Mouse (Mus musculus): ENCODE data around the gene Slc37a3. TPM values are rescaled to one million over a fixed set of nuclear protein-coding genes. Genes with fewer than 3 reads are reported as not detected.
A peak's percentile ranks its signal among the peaks of the same experiment; 100 is the strongest.

The Slc37a3 gene
- polyA plus RNA-seq, 1 experiment = 11.0 TPM

DNA sequence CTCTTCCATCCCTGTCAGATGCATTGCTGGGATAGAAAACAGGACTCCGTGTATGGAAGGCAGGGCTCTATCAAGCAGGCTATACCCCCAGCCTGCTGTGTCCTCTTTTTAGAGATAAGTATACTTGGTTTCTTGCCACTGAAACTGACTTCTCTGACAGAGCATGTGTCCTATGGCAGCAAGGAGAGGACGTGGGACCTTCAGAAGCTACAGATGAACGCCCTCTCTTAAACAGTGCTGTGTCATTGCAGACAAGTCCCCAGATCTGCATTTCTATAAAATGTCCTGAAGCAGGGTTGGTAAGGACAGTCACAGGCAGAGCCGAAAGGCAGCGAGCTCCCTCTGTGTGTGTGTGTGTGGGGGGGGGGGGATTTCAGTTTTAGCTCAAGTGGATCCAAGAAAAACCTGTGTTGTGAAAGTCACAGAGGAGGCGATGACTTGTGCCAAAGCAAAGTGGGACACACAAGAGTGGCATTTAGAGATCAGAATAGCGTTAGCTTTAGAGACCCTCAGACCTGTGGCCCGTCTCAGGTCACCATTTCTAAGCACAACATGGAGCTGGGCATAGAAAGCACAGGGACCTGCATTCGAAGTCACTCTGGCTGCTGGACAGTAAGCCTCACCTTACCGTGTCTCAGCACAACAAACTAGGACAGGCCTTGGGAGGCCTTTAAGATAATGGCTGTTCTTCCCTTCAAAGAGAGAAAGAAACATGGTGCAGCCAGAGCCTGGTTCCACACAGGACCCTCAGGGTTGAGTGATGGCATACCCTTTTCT lies 59.4 kb downstream of the Slc37a3 start:
- H3K4me1 ChIP-seq (ENCODE audit: control insufficient read depth, insufficient read depth, insufficient read length, low read length) = peaks cover 5% of the 10 kb centered on the region; the same call in 1 of the 2 replicates
- H3K27ac ChIP-seq (replicated peaks; ENCODE audit: low read depth, low read length) = no peak overlapping the region
- H3K4me3 ChIP-seq (ENCODE audit: insufficient read depth, low read depth, low read length) = no peak overlapping the region

DNA sequence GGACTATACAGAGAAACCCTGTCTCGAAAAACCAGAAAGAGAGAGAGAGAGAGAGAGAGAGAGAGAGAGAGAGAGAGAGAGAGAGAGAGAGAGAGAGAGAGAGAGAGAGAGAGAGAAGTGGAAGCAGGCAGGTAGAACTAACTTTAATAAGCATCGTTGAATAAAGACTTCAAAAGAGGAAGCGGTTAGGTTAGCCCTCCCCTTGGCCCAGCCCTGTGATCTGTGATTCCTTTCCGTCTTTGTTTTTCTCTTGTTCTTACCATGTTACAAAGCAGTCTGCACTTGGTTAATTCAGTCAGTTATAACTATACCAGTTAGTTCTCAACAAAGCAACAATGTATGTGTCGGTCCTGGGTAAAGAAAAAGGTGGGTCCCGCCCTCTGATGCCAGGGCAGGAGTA lies 61.4 kb downstream of the Slc37a3 start:
- peaks cover 5% of the 10 kb centered on the region; the same call in 1 of the 2 replicates for H3K4me1 ChIP-seq (ENCODE audit: control insufficient read depth, insufficient read depth, insufficient read length, low read length)
- H3K4me3 ChIP-seq (ENCODE audit: insufficient read depth, low read depth, low read length) = no peak overlapping the region
- H3K27ac ChIP-seq (replicated peaks; ENCODE audit: low read depth, low read length) = no peak overlapping the region

- H3K27ac ChIP-seq (replicated peaks; ENCODE audit: low read depth, low read length) = no peak overlapping the region
- H3K4me1 ChIP-seq (ENCODE audit: control insufficient read depth, insufficient read depth, insufficient read length, low read length) = no peaks in the 10 kb centered on the region
- no peak overlapping the region for H3K4me3 ChIP-seq (ENCODE audit: insufficient read depth, low read depth, low read length)
These were observed 63.0 kb downstream of the Slc37a3 start for GRCm38 (mm10) chr6:39314461-39314860.

DNA sequence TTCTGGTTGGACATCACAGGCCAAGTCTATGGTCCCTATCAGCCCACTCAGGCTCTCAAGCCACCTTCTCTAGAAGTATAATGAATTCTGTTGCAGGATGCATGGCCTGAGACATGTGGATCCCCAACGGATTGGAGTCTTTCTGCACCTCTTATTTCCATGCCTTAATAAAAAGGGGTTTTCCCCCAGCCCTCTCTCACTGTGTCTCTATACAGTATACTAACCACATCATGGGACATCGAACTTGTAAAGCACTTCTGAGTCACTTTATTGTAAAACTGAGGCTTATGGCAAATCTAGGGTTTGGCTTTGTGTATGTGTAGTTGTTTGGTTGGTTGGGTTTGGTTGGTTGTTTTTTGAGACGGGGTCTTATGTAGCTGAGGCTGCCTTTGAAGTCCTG lies 65.7 kb downstream of the Slc37a3 start:
- H3K4me1 ChIP-seq (ENCODE audit: control insufficient read depth, insufficient read depth, insufficient read length, low read length) = no peaks in the 10 kb centered on the region
- H3K27ac ChIP-seq (replicated peaks; ENCODE audit: low read depth, low read length) = no peak overlapping the region
- H3K4me3 ChIP-seq (ENCODE audit: insufficient read depth, low read depth, low read length) = no peak overlapping the region

- Histone ChIP-seq H3K27ac (replicated peaks; ENCODE audit: low read depth, low read length) (no peak overlapping the region), H3K4me3 (ENCODE audit: insufficient read depth, low read depth, low read length) (no peak overlapping the region), H3K4me1 (ENCODE audit: control insufficient read depth, insufficient read depth, insufficient read length, low read length) (no peaks in the 10 kb centered on the region)
These were observed 73.1 kb downstream of the Slc37a3 start for GRCm38 (mm10) chr6:39304371-39304874.

DNA sequence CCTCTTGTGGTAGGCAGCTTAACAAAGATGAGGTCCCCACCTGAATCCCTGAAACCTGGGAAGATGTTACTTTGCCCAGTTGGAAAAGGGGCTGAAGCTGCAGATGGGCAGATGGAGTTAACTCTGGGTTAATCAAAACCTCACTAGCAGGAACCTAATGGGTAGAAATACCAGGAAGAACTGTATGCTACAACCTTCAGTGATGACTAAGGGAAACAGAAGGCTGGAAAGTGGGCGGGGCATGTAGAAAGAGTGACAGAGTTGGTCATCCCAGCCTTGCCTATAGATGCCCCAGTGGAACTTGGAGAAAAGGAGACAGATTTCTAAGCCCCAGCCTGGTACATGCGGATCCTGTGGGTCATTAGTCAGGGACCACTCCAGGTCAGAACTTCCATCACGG lies 76.0 kb downstream of the Slc37a3 start:
- H3K27ac ChIP-seq (replicated peaks; ENCODE audit: low read depth, low read length) = no peak overlapping the region

GRCm38 (mm10) chr6:39297079-39297478 lies 80.4 kb downstream of the Slc37a3 start:
- Histone ChIP-seq H3K27ac (replicated peaks; ENCODE audit: low read depth, low read length) (no peak overlapping the region), H3K4me1 (ENCODE audit: control insufficient read depth, insufficient read depth, insufficient read length, low read length) (peaks cover 5% of the 10 kb centered on the region; the same call in 1 of the 2 replicates), H3K4me3 (ENCODE audit: insufficient read depth, low read depth, low read length) (no peak overlapping the region)

More for the DNA sequence above, 76.0 kb downstream of the Slc37a3 start:
- Histone ChIP-seq H3K4me1 (ENCODE audit: control insufficient read depth, insufficient read depth, insufficient read length, low read length) (no peaks in the 10 kb centered on the region), H3K4me3 (ENCODE audit: insufficient read depth, low read depth, low read length) (no peak overlapping the region)

GRCm38 (mm10) chr6:39296474-39296873 lies 81.0 kb downstream of the Slc37a3 start:
- Histone ChIP-seq H3K4me1 (ENCODE audit: control insufficient read depth, insufficient read depth, insufficient read length, low read length) (peaks cover 5% of the 10 kb centered on the region; the same call in 1 of the 2 replicates), H3K4me3 (ENCODE audit: insufficient read depth, low read depth, low read length) (no peak overlapping the region), H3K27ac (replicated peaks; ENCODE audit: low read depth, low read length) (no peak overlapping the region)

DNA sequence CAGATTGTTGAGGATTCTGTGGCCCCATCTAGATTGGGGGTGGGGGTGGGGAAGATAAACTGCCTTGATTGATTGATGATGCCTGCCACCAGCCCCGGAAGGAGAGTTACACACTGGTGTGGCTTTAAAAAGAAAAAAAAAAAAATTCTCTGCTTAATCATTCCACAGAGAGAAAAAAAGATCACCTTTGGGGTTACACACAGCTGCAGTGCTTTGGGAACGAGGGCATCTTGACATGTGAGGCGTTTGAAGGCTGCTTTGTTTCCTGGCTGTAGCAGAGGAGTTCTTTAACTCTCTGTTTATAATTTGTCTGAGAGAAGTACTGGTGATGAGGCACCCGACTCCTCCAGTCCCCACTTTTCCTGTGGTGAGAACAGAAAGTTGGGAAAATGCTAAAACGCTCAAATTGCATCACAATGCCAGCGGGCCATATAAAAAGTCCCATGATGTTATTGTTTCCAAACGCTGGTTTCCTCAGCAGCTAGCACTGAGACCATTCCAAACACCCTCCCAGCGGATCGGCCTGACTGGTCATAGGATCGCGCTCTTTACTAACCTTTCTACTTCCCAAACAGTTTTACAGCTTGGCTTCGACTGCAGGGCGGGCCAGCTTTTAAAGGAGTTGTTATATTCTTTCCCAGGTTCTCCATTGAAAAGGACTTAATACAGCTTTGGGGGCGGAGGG lies 81.6 kb downstream of the Slc37a3 start:
- Histone ChIP-seq H3K27ac (replicated peaks; ENCODE audit: low read depth, low read length) (0 out of 2 replicates have a peak overlapping the region, but pooled peaks have one; percentile 14), H3K4me3 (ENCODE audit: insufficient read depth, low read depth, low read length) (0 out of 2 replicates have a peak overlapping the region, but pooled peaks have one; percentile 8), H3K4me1 (ENCODE audit: control insufficient read depth, insufficient read depth, insufficient read length, low read length) (peaks cover 5% of the 10 kb centered on the region; the same call in 1 of the 2 replicates)

DNA sequence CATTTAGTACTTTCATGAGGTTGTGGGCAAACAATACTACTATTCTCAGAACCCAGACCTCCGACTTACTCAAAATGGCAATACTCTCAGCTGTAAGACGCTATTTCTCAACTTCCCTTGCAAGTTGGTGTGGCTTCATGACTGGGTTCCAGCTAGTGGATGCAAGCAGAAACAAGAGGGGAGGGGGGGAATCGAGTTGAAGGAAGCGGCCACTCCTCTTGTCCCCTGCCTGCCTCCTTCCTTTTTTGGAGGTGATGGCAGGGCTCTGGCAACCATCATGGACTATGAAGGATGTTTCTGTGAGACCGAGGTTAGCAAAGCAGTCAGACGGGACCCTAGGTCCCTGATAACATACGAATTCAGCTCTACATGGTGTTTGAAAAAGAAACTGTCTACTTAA lies 87.8 kb downstream of the Slc37a3 start:
- Histone ChIP-seq H3K4me1 (ENCODE audit: control insufficient read depth, insufficient read depth, insufficient read length, low read length) (peaks cover 12% of the 10 kb centered on the region), H3K4me3 (ENCODE audit: insufficient read depth, low read depth, low read length) (no peak overlapping the region), H3K27ac (replicated peaks; ENCODE audit: low read depth, low read length) (no peak overlapping the region)

- Histone ChIP-seq H3K27ac (replicated peaks; ENCODE audit: low read depth, low read length) (no peak overlapping the region), H3K4me1 (ENCODE audit: control insufficient read depth, insufficient read depth, insufficient read length, low read length) (peaks cover 22% of the 10 kb centered on the region), H3K4me3 (ENCODE audit: insufficient read depth, low read depth, low read length) (no peak overlapping the region)
These were observed 89.7 kb downstream of the Slc37a3 start for GRCm38 (mm10) chr6:39287782-39288181.

- H3K4me1 ChIP-seq (ENCODE audit: control insufficient read depth, insufficient read depth, insufficient read length, low read length) = peaks cover 28% of the 10 kb centered on the region
- H3K27ac ChIP-seq (replicated peaks; ENCODE audit: low read depth, low read length) = no peak overlapping the region
- H3K4me3 ChIP-seq (ENCODE audit: insufficient read depth, low read depth, low read length) = no peak overlapping the region
These were observed 90.8 kb downstream of the Slc37a3 start for GRCm38 (mm10) chr6:39286732-39287083.

- Histone ChIP-seq H3K27ac (replicated peaks; ENCODE audit: low read depth, low read length) (no peak overlapping the region), H3K4me3 (ENCODE audit: insufficient read depth, low read depth, low read length) (no peak overlapping the region)
These were observed 91.3 kb downstream of the Slc37a3 start for GRCm38 (mm10) chr6:39286053-39286731.

GRCm38 (mm10) chr6:39284836-39285235 lies 92.6 kb downstream of the Slc37a3 start:
- H3K4me1 ChIP-seq (ENCODE audit: control insufficient read depth, insufficient read depth, insufficient read length, low read length) = peaks cover 28% of the 10 kb centered on the region
- H3K27ac ChIP-seq (replicated peaks; ENCODE audit: low read depth, low read length) = 0 out of 2 replicates have a peak overlapping the region, but pooled peaks have one; percentile 25
- no peak overlapping the region for H3K4me3 ChIP-seq (ENCODE audit: insufficient read depth, low read depth, low read length)

More at GRCm38 (mm10) chr6:39286053-39286731, 91.3 kb downstream of the Slc37a3 start:
- H3K4me1 ChIP-seq (ENCODE audit: control insufficient read depth, insufficient read depth, insufficient read length, low read length) = peaks cover 28% of the 10 kb centered on the region
